Mouse (Mus musculus): ENCODE data around the gene A530084C06Rik.

Gene A530084C06Rik

DNA sequence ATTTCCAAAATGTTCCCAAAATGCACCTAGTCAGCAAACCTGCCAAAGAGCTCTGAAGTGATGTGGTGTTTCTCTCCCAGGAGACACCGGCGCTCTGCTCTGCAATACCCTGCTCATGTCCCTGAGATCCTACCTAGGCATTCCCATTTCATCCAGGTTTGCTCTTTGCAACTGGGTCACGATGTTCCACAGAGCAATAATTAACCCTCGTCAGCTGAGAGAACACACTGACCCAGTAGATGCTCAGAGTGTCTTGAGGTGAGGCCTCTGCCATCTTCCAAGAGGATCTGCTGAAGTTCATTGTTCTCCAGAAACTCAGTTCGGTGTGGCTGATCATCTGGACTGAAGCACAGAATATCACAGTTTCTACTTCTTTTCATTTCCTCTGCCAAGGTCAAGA is 16.1 kb downstream of the A530084C06Rik start:
- no peak for DNase-seq (ENCODE audit: extremely low read depth, low read depth)

DNA sequence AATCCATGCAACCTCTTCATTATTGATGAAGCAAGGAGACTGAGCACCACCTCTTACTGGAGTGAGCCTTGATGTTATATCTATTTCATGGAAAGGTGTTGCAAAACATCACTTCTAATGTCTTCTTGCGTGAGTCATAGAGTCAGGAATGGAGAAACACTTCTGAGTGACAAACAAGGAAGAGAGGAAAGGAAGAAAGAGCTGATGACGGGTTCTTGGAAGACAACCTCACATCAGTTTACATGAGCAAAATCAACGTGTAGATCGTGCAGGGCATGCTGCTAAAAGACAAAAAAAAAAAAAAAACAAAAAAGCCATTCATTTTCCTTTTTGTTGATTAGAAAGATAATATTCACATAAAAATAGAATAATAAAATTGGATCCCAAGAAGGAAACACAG is 24.4 kb downstream of the A530084C06Rik start:
- no peak for DNase-seq (ENCODE audit: extremely low read depth, low read depth)

DNA sequence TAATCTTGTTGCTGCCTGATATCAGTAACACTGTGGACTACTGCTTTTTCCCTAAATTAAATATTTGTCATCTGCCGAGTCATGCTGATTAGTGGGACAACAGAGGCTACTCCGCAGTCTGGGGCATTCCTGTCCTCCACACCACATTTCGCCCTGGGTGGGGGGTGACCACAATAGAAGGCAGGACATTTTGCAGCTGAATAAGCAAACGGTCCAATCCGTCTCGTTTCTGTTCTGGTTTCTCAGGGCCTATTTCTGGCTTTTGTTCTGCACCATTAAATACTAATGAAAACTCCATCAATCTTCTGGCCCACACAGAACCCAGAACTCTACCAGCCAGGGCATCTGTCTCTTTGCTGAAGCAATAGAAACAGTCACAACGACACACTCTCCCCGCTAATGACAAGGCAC is 27.5 kb downstream of the A530084C06Rik start:
- DNase-seq (ENCODE audit: extremely low read depth, low read depth), result no peak

DNA sequence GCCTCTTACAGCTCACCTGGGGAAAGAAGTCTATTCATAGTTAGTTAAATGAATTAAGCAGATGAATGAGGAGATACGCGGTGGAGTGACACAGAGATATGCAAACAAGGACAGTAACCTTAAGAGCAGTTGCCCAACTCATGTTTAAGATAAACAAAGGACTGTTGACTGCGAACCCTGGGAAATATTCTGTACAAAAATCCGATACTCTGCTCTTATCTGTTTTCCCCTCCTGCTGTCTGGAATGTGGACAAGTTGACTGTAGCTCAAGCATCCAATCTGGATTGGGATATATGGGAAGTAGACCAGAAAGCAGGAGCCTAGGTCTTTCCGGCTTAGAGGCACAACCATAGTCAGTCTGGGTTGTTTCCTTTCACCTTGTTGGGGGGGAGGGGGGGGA is 27.9 kb downstream of the A530084C06Rik start:
- no peak for DNase-seq (ENCODE audit: extremely low read depth, low read depth)

DNA sequence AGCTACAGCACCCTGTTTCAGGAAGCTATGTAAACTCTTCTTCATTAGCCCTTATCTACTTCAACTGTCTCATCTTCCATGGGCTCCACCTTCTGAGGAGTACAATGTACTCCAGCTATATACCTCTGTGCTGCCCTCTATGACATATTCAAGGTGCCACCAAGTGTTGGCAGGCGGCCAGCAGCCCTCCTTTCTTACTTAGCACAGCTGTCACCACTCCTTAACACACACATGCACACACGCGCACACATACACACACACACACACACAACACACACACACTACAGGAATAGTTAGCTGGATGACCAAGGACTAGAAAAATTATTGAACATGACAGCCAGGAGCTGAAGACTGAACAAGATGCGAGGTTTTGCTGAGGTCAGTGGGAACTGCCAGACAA is 34.2 kb downstream of the A530084C06Rik start:
- no peak for DNase-seq (ENCODE audit: extremely low read depth, low read depth)

DNA sequence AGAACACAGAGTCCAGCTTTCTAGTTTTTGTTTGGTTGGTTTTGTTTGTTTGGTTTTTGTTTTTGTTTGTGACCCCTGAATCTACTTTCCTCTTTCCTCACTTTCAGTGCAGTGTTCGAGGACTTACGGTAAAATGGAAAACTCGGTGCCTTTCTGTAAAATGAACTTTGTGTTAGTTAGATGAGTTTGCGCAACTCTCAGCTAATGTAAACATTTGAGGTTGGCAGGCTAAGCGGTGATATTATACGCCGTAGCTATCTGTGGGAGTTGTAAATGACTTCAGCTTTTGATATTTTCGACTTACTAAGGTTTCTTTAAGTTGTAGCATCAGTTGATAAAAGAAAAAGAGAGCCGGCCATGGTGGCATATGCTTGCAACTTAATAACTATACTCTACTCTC is 40.2 kb downstream of the A530084C06Rik start:
- DNase-seq (ENCODE audit: extremely low read depth, low read depth), result no peak

DNA sequence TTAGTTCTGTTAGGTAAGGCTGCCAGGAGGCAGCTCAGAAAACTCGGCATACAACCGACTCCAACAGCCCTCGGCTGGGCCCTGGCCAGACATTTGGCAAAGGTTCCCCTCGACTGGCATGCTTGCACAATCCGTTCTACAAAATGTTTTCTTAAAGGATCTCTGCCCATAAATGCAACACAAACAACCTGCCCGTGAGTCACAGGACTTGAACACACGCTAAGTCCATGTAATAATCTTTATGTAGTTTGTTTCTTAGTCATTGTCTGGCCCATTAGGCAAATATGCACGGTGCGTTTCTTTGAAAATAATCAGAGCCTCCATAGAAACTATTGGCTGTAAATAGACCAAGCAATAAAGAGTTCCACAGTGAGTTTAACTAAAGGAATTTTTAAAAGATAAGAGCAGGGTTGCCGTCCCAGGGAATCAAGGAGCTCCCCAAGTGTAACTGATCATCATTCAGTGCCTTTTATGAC is 40.7 kb downstream of the A530084C06Rik start:
- no peak for DNase-seq (ENCODE audit: extremely low read depth, low read depth)

DNA sequence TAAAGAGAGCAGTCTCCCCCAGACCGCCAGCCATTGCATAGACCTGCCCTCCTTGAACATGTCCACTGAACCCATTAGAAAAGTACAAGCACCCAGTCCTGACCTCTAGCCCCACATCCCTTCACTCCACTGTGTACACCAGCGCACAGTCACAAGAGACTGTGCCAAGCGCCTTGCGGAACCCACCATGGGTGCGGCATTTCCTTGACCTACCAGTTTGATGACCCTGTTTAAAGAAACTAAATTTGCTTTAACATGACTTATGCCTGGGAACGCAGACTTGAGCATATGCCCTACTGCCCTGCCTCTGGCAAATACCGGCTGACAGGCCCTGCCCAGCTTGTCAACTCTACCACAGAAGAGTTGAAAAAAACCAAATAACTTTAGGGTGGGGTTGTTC is 43.9 kb downstream of the A530084C06Rik start:
- DNase-seq (ENCODE audit: extremely low read depth, low read depth), result no peak

DNA sequence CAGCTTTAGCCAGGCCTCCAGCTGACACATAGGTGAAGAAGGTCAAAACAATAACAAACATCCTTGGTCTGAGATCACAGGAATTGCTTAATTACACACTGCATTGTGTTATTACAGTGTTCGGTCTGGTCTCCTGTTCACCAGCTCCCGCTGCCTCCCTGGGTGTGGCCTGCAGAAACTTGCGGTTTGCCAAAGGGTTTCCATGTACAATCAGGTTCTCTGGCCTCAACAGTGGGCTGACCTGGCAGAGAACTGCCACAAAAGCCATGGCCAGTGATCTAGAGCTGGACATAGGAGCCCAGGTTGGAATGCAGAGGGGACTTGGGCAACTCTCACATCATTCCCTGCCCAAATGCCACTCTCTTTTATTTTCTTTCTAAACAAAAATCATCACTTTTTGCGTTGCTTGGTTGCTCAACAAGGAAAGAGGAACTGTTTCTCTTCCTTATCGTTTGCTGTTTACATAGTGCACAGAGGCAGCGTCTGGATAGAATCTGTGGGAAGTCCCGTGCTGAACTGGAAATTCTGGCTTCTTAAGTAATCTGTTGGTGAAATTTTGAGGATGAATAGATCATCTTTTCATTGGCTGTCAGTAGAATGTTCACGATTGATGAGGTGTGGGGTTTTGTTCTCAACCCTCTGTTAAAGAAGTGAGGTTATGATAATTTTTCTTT is 52.5 kb downstream of the A530084C06Rik start:
- no peak for DNase-seq (ENCODE audit: extremely low read depth, low read depth)

Data from MEL-GATA-1-ER (cell line).